Mouse (Mus musculus): Measurements from ENCODE around the gene Epha7.

The Epha7 gene

DNA sequence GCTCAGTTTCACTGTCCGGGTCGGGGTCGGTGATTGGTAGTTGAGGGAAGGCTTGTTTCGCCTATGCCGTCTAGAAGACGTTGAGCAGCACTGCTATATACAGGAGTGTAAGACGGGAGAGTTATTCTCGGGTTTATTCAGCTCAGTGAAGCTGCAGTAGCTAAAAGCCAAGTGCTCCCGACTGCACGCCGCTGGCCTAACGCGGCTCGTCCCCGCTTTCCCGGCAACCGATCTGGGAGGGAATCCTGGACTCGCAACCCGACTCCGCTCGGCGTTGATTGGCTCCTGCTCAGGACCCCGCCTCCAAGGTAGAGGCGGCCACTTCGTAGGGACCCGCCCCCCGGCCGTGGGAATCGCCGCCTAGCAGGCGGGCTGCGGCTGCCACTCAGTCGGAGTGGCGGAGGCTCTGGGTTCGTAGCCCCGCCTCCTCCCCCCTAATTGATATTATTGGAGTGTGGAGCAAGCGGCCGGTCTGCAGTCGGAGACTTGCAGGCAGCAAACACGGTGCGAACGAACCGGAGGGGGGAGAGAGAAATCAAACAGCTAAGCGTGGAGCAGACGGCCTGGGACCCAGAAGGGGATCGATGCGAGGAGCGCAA is at the start of gene Epha7:
Epha7 (plus strand) TSS at position 441 of the 599 bp plus-strand sequence.
- in situ Hi-C loops (cut with MboI; ENCODE audit: unreplicated experiment in 2 of 2): no loop called here

- in situ Hi-C loops (cut with MboI; ENCODE audit: unreplicated experiment in 2 of 2): no loop called here
Measured at GRCm38 (mm10) chr4:28783961-28784360, 29.0 kb upstream of the Epha7 start.

DNA sequence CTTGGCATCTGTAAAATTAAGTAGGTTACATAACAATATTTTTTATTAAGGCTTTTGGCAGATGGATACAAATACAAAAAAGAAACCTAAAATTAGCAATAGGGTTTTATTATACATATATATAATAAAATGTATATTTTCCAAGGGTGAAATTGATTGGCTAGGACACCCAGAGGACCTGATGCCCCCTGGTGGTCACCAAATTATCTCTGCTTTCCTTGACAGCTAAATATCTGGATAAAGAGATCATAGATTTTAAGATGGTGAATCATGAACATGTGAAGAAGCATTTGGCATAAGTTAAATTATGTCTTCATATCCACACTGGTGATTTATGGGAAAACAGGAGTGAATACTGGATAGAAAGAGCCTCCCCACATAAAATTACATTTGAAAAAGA is 4.1 kb upstream of the Epha7 start:
- in situ Hi-C loops (cut with MboI; ENCODE audit: unreplicated experiment in 2 of 2): no loop called here

DNA sequence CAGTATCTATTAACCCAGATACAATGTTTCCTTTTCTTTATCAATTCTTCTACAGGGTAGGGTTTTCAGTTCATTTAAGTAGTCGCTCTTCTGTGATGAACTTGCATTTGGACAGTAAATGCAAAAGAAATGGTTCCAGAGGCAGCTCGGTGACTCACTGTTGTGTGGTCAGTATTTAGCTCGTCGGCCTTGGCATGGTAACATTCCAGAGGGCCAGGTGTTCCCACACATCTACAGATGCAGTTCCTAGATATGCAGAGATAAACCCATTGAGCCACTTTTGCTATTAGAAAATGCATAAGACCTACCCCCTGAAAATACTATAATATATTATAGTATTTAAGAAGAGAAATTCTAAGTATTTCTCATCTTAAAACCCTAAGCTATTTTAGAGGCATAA is 3.2 kb upstream of the Epha7 start:
- in situ Hi-C loops (cut with MboI; ENCODE audit: unreplicated experiment in 2 of 2): no loop called here

GRCm38 (mm10) chr4:28813551-28814475 is 882 bp downstream of the Epha7 start:
- in situ Hi-C loops (cut with MboI; ENCODE audit: unreplicated experiment in 2 of 2): no loop called here

DNA sequence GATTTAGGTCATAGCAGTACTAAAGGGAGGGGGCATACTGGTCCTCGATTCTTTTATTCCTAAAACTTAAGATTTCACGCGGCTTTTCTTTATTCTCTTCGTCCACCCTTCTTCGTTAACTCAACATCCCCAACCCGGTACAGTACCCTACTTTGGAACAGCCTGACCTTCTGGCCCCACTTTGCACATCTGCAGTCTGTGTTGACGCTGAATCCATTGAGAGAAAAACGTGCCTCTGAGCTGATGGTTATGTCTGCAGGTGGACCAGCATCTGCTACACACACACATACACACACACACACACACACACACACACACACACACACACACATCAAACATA is 1.5 kb downstream of the Epha7 start:
- in situ Hi-C loops (cut with MboI; ENCODE audit: unreplicated experiment in 2 of 2): no loop called here

- in situ Hi-C loops (cut with MboI; ENCODE audit: unreplicated experiment in 2 of 2): no loop called here
Measured at GRCm38 (mm10) chr4:28814816-28815620, 2.1 kb downstream of the Epha7 start.

DNA sequence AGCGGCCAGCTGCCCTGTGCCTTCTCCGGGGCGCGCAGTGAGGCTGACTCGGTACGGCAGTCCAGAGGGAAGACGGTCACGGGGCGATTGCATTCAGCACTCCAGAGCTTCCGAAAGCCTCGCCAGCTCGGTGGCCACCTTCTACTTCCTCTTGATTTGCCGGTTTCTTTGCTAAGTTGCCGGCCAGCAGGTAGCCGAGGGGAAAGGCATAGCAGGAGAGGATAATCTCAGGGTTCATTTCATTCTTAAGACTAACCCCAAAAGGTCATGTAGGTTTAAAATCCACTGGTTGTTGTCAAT is 2.6 kb downstream of the Epha7 start:
- in situ Hi-C loops (cut with MboI; ENCODE audit: unreplicated experiment in 2 of 2): no loop called here

- in situ Hi-C loops (cut with MboI; ENCODE audit: unreplicated experiment in 2 of 2): no loop called here
Measured at GRCm38 (mm10) chr4:28823616-28824015, 10.7 kb downstream of the Epha7 start.

GRCm38 (mm10) chr4:28824616-28825015 is 11.7 kb downstream of the Epha7 start:
- in situ Hi-C loops (cut with MboI; ENCODE audit: unreplicated experiment in 2 of 2): no loop called here

DNA sequence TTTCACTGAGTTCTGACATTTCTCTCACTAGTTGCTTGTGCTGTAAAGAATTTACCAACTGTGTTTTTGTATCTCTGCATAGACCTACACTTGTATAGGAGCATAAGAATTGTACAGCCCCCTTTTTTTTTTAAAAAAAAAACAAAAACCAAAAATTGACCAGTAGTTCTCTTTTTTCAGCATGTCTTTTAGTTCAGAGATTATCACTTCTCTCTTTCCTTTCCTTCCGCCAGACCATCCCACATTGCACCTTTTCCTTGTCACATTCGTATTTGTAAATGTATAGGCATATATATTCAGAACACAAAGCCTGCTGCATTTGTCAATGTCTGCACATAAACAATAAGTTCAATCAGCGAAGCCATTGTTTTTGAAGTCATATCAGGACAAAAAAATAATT is 24.7 kb downstream of the Epha7 start:
- in situ Hi-C loops (cut with MboI; ENCODE audit: unreplicated experiment in 2 of 2): no loop called here

- in situ Hi-C loops (cut with MboI; ENCODE audit: unreplicated experiment in 2 of 2): no loop called here
Measured at GRCm38 (mm10) chr4:28846311-28846710, 33.4 kb downstream of the Epha7 start.

GRCm38 (mm10) chr4:28850388-28850787 is 37.5 kb downstream of the Epha7 start:
- in situ Hi-C loops (cut with MboI; ENCODE audit: unreplicated experiment in 2 of 2): no loop called here

GRCm38 (mm10) chr4:28862845-28863666 is 50.1 kb downstream of the Epha7 start:
- in situ Hi-C loops (cut with MboI; ENCODE audit: unreplicated experiment in 2 of 2): no loop called here

DNA sequence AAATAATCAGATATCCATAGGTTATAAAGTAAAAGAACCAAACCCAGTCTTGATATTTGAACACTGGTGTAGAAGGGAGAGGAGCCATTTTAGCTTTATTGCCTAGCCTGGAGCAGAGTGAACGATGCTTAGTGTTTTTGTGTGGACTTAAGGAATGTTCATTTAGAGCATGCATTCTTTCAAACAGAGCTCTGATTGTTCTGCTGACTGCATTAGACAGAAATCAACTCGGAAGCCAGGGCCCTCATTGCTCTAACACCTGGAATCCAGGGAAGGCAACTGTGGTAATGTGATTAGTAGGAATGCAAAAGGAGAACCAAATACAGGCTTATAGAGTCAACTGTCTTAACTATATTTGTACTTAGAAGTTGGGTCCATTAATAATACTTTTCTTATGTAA is 53.5 kb downstream of the Epha7 start:
- in situ Hi-C loops (cut with MboI; ENCODE audit: unreplicated experiment in 2 of 2): no loop called here

- in situ Hi-C loops (cut with MboI; ENCODE audit: unreplicated experiment in 2 of 2): no loop called here
Measured at GRCm38 (mm10) chr4:28871615-28872014, 58.7 kb downstream of the Epha7 start.

DNA sequence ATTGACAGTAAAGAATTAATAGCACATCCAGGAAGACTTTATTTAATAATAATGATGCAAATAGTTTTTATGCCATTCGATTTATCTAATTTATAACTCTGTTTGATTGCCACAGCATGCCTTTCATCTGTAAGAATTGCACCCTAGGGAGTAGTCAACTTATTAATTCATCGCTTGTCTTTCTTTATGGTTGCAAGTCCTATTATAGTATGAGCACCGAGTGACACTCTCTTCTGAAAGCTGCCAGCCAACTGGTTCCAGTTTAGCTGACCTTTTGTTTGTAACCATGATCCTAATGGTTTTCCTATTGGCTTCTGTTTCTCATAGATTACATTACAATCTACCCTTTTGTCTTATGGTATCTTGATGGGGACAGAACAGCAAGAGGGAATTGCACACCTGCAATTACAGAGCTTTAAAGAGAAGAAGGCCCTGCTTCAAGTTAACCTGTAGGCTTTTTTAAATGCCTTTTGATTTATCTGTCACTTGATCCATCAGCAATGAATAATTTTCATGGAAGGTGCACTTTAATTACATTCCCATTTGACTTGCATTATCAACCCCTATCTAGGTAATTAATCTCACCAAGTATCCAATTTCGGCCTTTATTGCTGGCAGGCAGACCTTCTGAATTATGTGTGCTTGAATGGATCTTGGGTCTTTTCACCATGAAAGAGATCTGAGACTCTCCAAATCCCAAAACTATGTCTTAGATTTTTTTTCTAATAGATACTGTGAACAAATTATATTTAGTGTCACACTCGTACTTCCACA is 68.5 kb downstream of the Epha7 start:
- in situ Hi-C loops (cut with MboI; ENCODE audit: unreplicated experiment in 2 of 2): no loop called here

GRCm38 (mm10) chr4:28889630-28890029 is 76.7 kb downstream of the Epha7 start:
- in situ Hi-C loops (cut with MboI; ENCODE audit: unreplicated experiment in 2 of 2): no loop called here

- in situ Hi-C loops (cut with MboI; ENCODE audit: unreplicated experiment in 2 of 2): no loop called here
Measured at GRCm38 (mm10) chr4:28890102-28890501, 77.2 kb downstream of the Epha7 start.

DNA sequence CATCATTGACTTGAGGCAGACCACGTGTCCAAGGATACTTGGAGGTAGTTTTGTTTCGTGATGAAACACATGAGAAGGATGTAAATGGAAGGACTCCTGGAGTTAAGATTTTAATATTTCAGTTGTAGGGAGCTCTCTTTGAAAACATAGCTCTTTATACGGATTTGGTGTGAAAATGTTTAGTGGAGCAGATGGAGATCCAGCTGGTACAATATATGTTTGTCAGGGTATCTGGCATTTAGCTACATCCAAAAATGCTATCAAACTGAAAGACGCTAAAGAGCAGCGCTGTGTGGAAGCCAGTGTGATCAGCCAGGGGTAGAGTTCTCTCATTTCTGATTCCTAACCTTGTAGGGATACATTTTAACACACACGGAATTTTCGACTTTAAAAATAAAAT is 82.5 kb downstream of the Epha7 start:
- in situ Hi-C loops (cut with MboI; ENCODE audit: unreplicated experiment in 2 of 2): no loop called here
